Mouse (Mus musculus): ENCODE data around the gene Trpm3.

DNA sequence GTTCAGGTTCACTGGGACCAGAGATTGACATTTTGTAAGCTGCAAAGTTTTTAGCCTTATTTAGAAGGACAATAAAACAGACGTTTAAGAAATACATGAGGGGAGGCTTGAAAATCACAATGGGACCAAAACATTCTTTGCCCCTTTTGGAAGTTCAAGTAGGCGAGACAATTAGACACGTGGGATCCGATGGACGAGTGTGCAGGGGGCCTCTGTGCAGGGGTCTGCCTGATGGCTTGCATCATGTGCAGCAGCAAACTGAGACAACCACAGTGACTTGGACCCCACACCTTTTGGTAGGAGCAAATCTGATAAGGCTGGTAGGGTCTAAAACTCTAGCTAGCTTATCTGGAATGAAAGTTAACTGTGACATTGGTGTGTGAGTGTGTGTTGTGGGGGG, 188.4 kb downstream of the Trpm3 start:
- no peak for TF ChIP-seq CTCF (IDR thresholded peaks at IDR 0.05; ENCODE audit: borderline replicate concordance, control insufficient read depth, extremely low read depth, insufficient read depth, low read length, poor library complexity)
- no peak for TF ChIP-seq POLR2A (IDR thresholded peaks at IDR 0.05; ENCODE audit: control insufficient read depth, extremely low read depth, insufficient read depth, low read length, poor library complexity)
